8 mouse cellular contexts compared by ENCODE assay signal in genomic region chr10:43477459-43477858, GRCm38 (mm10). TPM values are rescaled to one million over a fixed set of nuclear protein-coding genes. Genes with fewer than 3 reads are reported as not detected.
DNase-seq lines count a peak whose midpoint lies in the region; ATAC-seq lines count a peak whose summit lies in the region.

No protein-coding gene starts in this region.

- no peak for ATAC-seq in heart, embryonic 14.5 days (ENCODE audit: insufficient number of reproducible peaks, insufficient read depth, low FRiP score, low read depth)
- no peak for ATAC-seq in hindbrain, embryonic 12.5 days (ENCODE audit: low FRiP score)
- no peak for ATAC-seq in midbrain, embryonic 14.5 days (ENCODE audit: low FRiP score, low TSS enrichment)

- WGBS in heart, embryonic 14.5 days = 8% methylated on average over 9 of the region's 9 CpGs
- 3% methylated on average over 9 of the region's 9 CpGs for WGBS in hindbrain, embryonic 12.5 days
- WGBS in midbrain, embryonic 14.5 days = 4% methylated on average over 9 of the region's 9 CpGs

- peak overlapping the region; percentile 96 for H3K4me2 ChIP-seq in heart, embryonic 14.5 days (ENCODE audit: low read length)
- peak overlapping the region; percentile 82 for H3K4me2 ChIP-seq in hindbrain, embryonic 12.5 days (replicated peaks)
- H3K4me2 ChIP-seq in midbrain, embryonic 14.5 days (ENCODE audit: low read length) = peak overlapping the region; percentile 98

- 0 out of 4 replicates have a peak overlapping the region, but pooled peaks of 1 of the 2 experiments have one; percentile 98 for H3K27ac ChIP-seq in heart, embryonic 14.5 days (replicated peaks in 1 of 2; ENCODE audit: control insufficient read depth in 1 of 2, insufficient read depth in 1 of 2, low read depth in 2 of 2, low read length in 2 of 2)
- peak overlapping the region; percentile 99 for H3K27ac ChIP-seq in hindbrain, embryonic 12.5 days
- H3K27ac ChIP-seq in midbrain, embryonic 14.5 days (replicated peaks; ENCODE audit: low read depth, low read length) = 0 out of 2 replicates have a peak overlapping the region, but pooled peaks have one; percentile 41

- H3K4me1 ChIP-seq in heart, embryonic 14.5 days (ENCODE audit: control insufficient read depth in 2 of 2, insufficient read depth in 2 of 2, low read length in 2 of 2) = peaks cover 3 to 17% of the 10 kb centered on the region in 2 experiments; a peak in 3 of 4 replicates
- peaks cover 34% of the 10 kb centered on the region for H3K4me1 ChIP-seq in hindbrain, embryonic 12.5 days
- H3K4me1 ChIP-seq in midbrain, embryonic 14.5 days (ENCODE audit: control insufficient read depth, insufficient read depth, low read length) = peaks cover 29% of the 10 kb centered on the region

- H3K9ac ChIP-seq in heart, embryonic 14.5 days (ENCODE audit: low read length) = peak overlapping the region; percentile 95
- H3K9ac ChIP-seq in hindbrain, embryonic 12.5 days = peak overlapping the region; percentile 95
- no peak overlapping the region; the same call in 1 of the 2 replicates for H3K9ac ChIP-seq in midbrain, embryonic 14.5 days (replicated peaks; ENCODE audit: low read length)

- DNase-seq in heart, postnatal 4 days = no peak
- DNase-seq in brain, adult 2 months (ENCODE audit: low read depth, low spot score) = peak; percentile 33
- peak; percentile 50 for DNase-seq in midbrain, embryonic 14.5 days
- no peak for DNase-seq in left cerebral cortex, adult 18-20 months (ENCODE audit: low spot score in 2 of 2)
- no peak for DNase-seq in layer of hippocampus, postnatal 14 days (ENCODE audit: low spot score in 2 of 2)
- no peak for DNase-seq in ovary, adult 18-20 months (ENCODE audit: low spot score)

- H3K4me3 ChIP-seq in heart, embryonic 14.5 days (ENCODE audit: control insufficient read depth in 1 of 2, insufficient read depth in 1 of 2, low read depth in 1 of 2, low read length in 2 of 2) = peak overlapping the region; percentile 89 to 90; a peak in 3 of 4 replicates
- H3K4me3 ChIP-seq in hindbrain, embryonic 12.5 days = peak overlapping the region; percentile 73
- peak overlapping the region; percentile 76 for H3K4me3 ChIP-seq in midbrain, embryonic 14.5 days (replicated peaks; ENCODE audit: low read depth, low read length)

- H3K9me3 ChIP-seq in heart, embryonic 14.5 days (ENCODE audit: control insufficient read depth, low read length) = no peaks in the 10 kb centered on the region
- H3K9me3 ChIP-seq in hindbrain, embryonic 12.5 days (replicated peaks) = no peaks in the 10 kb centered on the region
- no peaks in the 10 kb centered on the region for H3K9me3 ChIP-seq in midbrain, embryonic 14.5 days (ENCODE audit: control insufficient read depth, low read length)

- H3K36me3 ChIP-seq in heart, embryonic 14.5 days (ENCODE audit: control insufficient read depth, insufficient read depth, low read length) = no peaks in the 10 kb centered on the region
- H3K36me3 ChIP-seq in hindbrain, embryonic 12.5 days = no peaks in the 10 kb centered on the region
- no peaks in the 10 kb centered on the region for H3K36me3 ChIP-seq in midbrain, embryonic 14.5 days (ENCODE audit: control insufficient read depth, insufficient read depth, low read length)

- no peaks in the 10 kb centered on the region for H3K27me3 ChIP-seq in heart, embryonic 14.5 days (ENCODE audit: control insufficient read depth, insufficient read depth, low read length)
- H3K27me3 ChIP-seq in hindbrain, embryonic 12.5 days = no peaks in the 10 kb centered on the region
- H3K27me3 ChIP-seq in midbrain, embryonic 14.5 days (ENCODE audit: control insufficient read depth, insufficient read depth, low read length) = no peaks in the 10 kb centered on the region

RNA-seq across cellular contexts. Expression of gene Bend3, which starts 1.2 kb away (rescaled TPM):
- 4.6 and 5.6 TPM in 2 replicates for polyA plus RNA-seq in heart, embryonic 14.5 days (2014; fragmentation: Nextera tagmentation; extraction: Ambion mirVana)
- total RNA-seq in heart, postnatal 4 days (2021) = 10 to 100 TPM; 13.8 to 15.2 TPM
- polyA plus RNA-seq in hindbrain, embryonic 12.5 days (2016; fragmentation: Nextera tagmentation; extraction: Ambion mirVana) = 6.7 and 7.3 TPM in 2 replicates
- polyA plus RNA-seq in midbrain, embryonic 14.5 days (2014; fragmentation: Nextera tagmentation; extraction: Ambion mirVana) = 3.8 and 6.1 TPM in 2 replicates
- total RNA-seq in left cerebral cortex, adult 18-20 months (2021) = 1 to 10 TPM; 3.1 to 4.2 TPM
- total RNA-seq in layer of hippocampus, postnatal 14 days (2021) = 1 to 10 TPM; 6.3 to 7.6 TPM

RNA-seq across cellular contexts. Expression of gene Gm9803, which starts 46.4 kb away (rescaled TPM):
- polyA plus RNA-seq in heart, embryonic 14.5 days (2014; fragmentation: Nextera tagmentation; extraction: Ambion mirVana) = 16.6 and 19.3 TPM in 2 replicates
- 1 to 10 TPM; 5.8 to 6.4 TPM for total RNA-seq in heart, postnatal 4 days (2021)
- 10.1 and 22.2 TPM in 2 replicates for polyA plus RNA-seq in hindbrain, embryonic 12.5 days (2016; fragmentation: Nextera tagmentation; extraction: Ambion mirVana)
- 11.6 and 18.4 TPM in 2 replicates for polyA plus RNA-seq in midbrain, embryonic 14.5 days (2014; fragmentation: Nextera tagmentation; extraction: Ambion mirVana)
- 10 to 100 TPM in 1 of 2 experiments, 1 to 10 TPM in 1; 3.0 to 16.9 TPM for total RNA-seq in left cerebral cortex, adult 18-20 months (2021)
- 10 to 100 TPM in 1 of 2 experiments, not detected in 1; 10.7 TPM for total RNA-seq in layer of hippocampus, postnatal 14 days (2021)

Comparison
In these comparisons a context has a peak if more than half of its experiments do, and no peak if none do; other contexts are left out.
1. DNase-seq: peak in brain, adult 2 months (single experiment) and midbrain, embryonic 14.5 days (single experiment); none in heart, postnatal 4 days (single experiment), left cerebral cortex, adult 18-20 months (0 of 2), layer of hippocampus, postnatal 14 days (0 of 2) and ovary, adult 18-20 months (single experiment).
2. Peak in every context shown above with its lines, with median percentiles within 50 percentile points of each other: H3K4me2 ChIP-seq and H3K4me3 ChIP-seq.